In the genomic region with DNA sequence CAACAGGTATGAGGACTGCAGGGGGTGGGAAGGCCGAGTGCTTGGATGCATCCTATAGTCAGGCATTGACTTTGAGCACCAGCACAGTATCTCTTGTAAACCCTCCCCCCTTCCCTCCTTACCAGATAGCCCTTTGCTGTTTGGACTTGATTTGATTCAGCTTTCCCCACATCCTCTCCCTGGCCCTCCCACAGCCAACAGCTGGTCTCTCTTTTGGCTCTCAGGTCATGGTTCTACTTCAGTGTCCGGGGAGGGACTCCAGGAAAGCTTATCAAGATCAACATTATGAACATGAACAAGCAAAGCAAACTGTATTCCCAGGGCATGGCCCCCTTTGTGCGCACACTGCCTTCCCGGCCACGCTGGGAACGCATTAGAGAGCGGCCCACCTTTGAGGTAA, we compare ENCODE assay signal across 7 mouse cellular contexts. TPM values are rescaled to one million over a fixed set of nuclear protein-coding genes. Genes with fewer than 3 reads are reported as not detected.
A peak's percentile ranks its signal among the peaks of the same experiment; 100 is the strongest.
DNase-seq lines count a peak whose midpoint lies in the region; ATAC-seq lines count a peak whose summit lies in the region.

No protein-coding gene starts in this region.

- H3K4me1 ChIP-seq in lung, embryonic 15.5 days, result peaks cover 22% of the 10 kb centered on the region
- H3K4me1 ChIP-seq in forebrain, embryonic 13.5 days, result peaks cover 23% of the 10 kb centered on the region
- peaks cover 19% of the 10 kb centered on the region for H3K4me1 ChIP-seq in limb, embryonic 13.5 days
- peaks cover 15% of the 10 kb centered on the region for H3K4me1 ChIP-seq in stomach, embryonic 15.5 days

- H3K9me3 ChIP-seq in lung, embryonic 15.5 days, result no peaks in the 10 kb centered on the region
- no peaks in the 10 kb centered on the region for H3K9me3 ChIP-seq in forebrain, embryonic 13.5 days (replicated peaks)
- no peaks in the 10 kb centered on the region for H3K9me3 ChIP-seq in limb, embryonic 13.5 days
- H3K9me3 ChIP-seq in stomach, embryonic 15.5 days, result no peaks in the 10 kb centered on the region

- peak overlapping the region; percentile 90; the same call in 1 of the 2 replicates for H3K9ac ChIP-seq in lung, embryonic 15.5 days
- peak overlapping the region; percentile 87 for H3K9ac ChIP-seq in forebrain, embryonic 13.5 days
- peak overlapping the region; percentile 89 for H3K9ac ChIP-seq in limb, embryonic 13.5 days
- H3K9ac ChIP-seq in stomach, embryonic 15.5 days, result no peak overlapping the region; the same call in 1 of the 2 replicates

- H3K4me3 ChIP-seq in lung, embryonic 15.5 days, result peak overlapping the region; percentile 91
- H3K4me3 ChIP-seq in forebrain, embryonic 13.5 days, result peak overlapping the region; percentile 83
- H3K4me3 ChIP-seq in limb, embryonic 13.5 days, result peak overlapping the region; percentile 73
- peak overlapping the region; percentile 84 for H3K4me3 ChIP-seq in stomach, embryonic 15.5 days (replicated peaks)

- H3K36me3 ChIP-seq in lung, embryonic 15.5 days, result peaks cover 42% of the 10 kb centered on the region
- peaks cover 49% of the 10 kb centered on the region for H3K36me3 ChIP-seq in forebrain, embryonic 13.5 days (ENCODE audit: poor library complexity, severe bottlenecking)
- H3K36me3 ChIP-seq in limb, embryonic 13.5 days, result peaks cover 50% of the 10 kb centered on the region
- H3K36me3 ChIP-seq in stomach, embryonic 15.5 days, result peaks cover 36% of the 10 kb centered on the region

- peak overlapping the region; percentile 87 for H3K4me2 ChIP-seq in lung, embryonic 15.5 days
- peak overlapping the region; percentile 76 for H3K4me2 ChIP-seq in forebrain, embryonic 13.5 days
- peak overlapping the region; percentile 73 for H3K4me2 ChIP-seq in limb, embryonic 13.5 days (replicated peaks)
- peak overlapping the region; percentile 84 for H3K4me2 ChIP-seq in stomach, embryonic 15.5 days

- peak overlapping the region; percentile 98 for H3K27ac ChIP-seq in lung, embryonic 15.5 days
- no peak overlapping the region for H3K27ac ChIP-seq in forebrain, embryonic 13.5 days
- peak overlapping the region; percentile 99 for H3K27ac ChIP-seq in limb, embryonic 13.5 days
- peak overlapping the region; percentile 99 for H3K27ac ChIP-seq in stomach, embryonic 15.5 days

- DNase-seq in lung, postnatal 10 days, result no peak
- no peak for DNase-seq in adrenal gland, adult 18-20 months (ENCODE audit: low spot score in 2 of 2)

- H3K27me3 ChIP-seq in lung, embryonic 15.5 days, result no peaks in the 10 kb centered on the region
- no peaks in the 10 kb centered on the region for H3K27me3 ChIP-seq in forebrain, embryonic 13.5 days
- no peaks in the 10 kb centered on the region for H3K27me3 ChIP-seq in limb, embryonic 13.5 days
- no peaks in the 10 kb centered on the region for H3K27me3 ChIP-seq in stomach, embryonic 15.5 days (replicated peaks)

- 62% methylated on average over 7 of the region's 7 CpGs for WGBS in lung, embryonic 15.5 days
- WGBS in forebrain, embryonic 13.5 days, result 92% methylated on average over 7 of the region's 7 CpGs
- WGBS in limb, embryonic 13.5 days, result 88% methylated on average over 7 of the region's 7 CpGs
- 67% methylated on average over 7 of the region's 7 CpGs for WGBS in stomach, embryonic 15.5 days

- ATAC-seq in lung, embryonic 15.5 days (ENCODE audit: borderline replicate concordance, extremely low read depth, low FRiP score, low TSS enrichment), result no peak
- ATAC-seq in forebrain, embryonic 13.5 days, result no peak
- ATAC-seq in limb, embryonic 13.5 days (ENCODE audit: low FRiP score, low read depth), result no peak
- no peak for ATAC-seq in stomach, embryonic 15.5 days (ENCODE audit: insufficient read depth, low FRiP score, low read depth)
- ATAC-seq in frontal cortex, adult (ENCODE audit: low TSS enrichment), result no peak

RNA-seq across cellular contexts. Expression of a gene that starts 1.9 kb away (rescaled TPM):
- 20.4 and 21.0 TPM in 2 replicates for polyA plus RNA-seq in lung, embryonic 15.5 days (2015; fragmentation: Nextera tagmentation; extraction: Ambion mirVana)
- polyA plus RNA-seq in forebrain, embryonic 13.5 days (2015; fragmentation: Nextera tagmentation; extraction: Ambion mirVana), result 22.7 and 25.3 TPM in 2 replicates
- polyA plus RNA-seq in limb, embryonic 13.5 days (2015; fragmentation: Nextera tagmentation; extraction: Ambion mirVana), result 32.5 and 34.0 TPM in 2 replicates
- 15.9 and 23.1 TPM in 2 replicates for polyA plus RNA-seq in stomach, embryonic 15.5 days (2015; fragmentation: Nextera tagmentation; extraction: Ambion mirVana)
- 1 to 10 TPM; 8.3 TPM for total RNA-seq in adrenal gland, adult 18-20 months (2021)

RNA-seq across cellular contexts. Expression of a gene that starts 17.2 kb away (rescaled TPM):
- polyA plus RNA-seq in lung, embryonic 15.5 days (2015; fragmentation: Nextera tagmentation; extraction: Ambion mirVana), result 421 and 449 TPM in 2 replicates
- 325 and 333 TPM in 2 replicates for polyA plus RNA-seq in forebrain, embryonic 13.5 days (2015; fragmentation: Nextera tagmentation; extraction: Ambion mirVana)
- 408 and 424 TPM in 2 replicates for polyA plus RNA-seq in limb, embryonic 13.5 days (2015; fragmentation: Nextera tagmentation; extraction: Ambion mirVana)
- 443 and 450 TPM in 2 replicates for polyA plus RNA-seq in stomach, embryonic 15.5 days (2015; fragmentation: Nextera tagmentation; extraction: Ambion mirVana)
- 100 to 1,000 TPM; 219 to 254 TPM for total RNA-seq in adrenal gland, adult 18-20 months (2021)

RNA-seq across cellular contexts. Expression of a gene that starts 22.6 kb away (rescaled TPM):
- polyA plus RNA-seq in lung, embryonic 15.5 days (2015; fragmentation: Nextera tagmentation; extraction: Ambion mirVana), result 78.4 and 79.8 TPM in 2 replicates
- polyA plus RNA-seq in forebrain, embryonic 13.5 days (2015; fragmentation: Nextera tagmentation; extraction: Ambion mirVana), result 44.0 and 46.8 TPM in 2 replicates
- 93.3 and 95.2 TPM in 2 replicates for polyA plus RNA-seq in limb, embryonic 13.5 days (2015; fragmentation: Nextera tagmentation; extraction: Ambion mirVana)
- polyA plus RNA-seq in stomach, embryonic 15.5 days (2015; fragmentation: Nextera tagmentation; extraction: Ambion mirVana), result 86.3 and 94.0 TPM in 2 replicates
- 10 to 100 TPM; 54.0 to 57.3 TPM for total RNA-seq in adrenal gland, adult 18-20 months (2021)

RNA-seq across cellular contexts. Expression of a gene that starts 22.8 kb away (rescaled TPM):
- polyA plus RNA-seq in lung, embryonic 15.5 days (2015; fragmentation: Nextera tagmentation; extraction: Ambion mirVana), result 228 and 233 TPM in 2 replicates
- 10.3 and 15.7 TPM in 2 replicates for polyA plus RNA-seq in forebrain, embryonic 13.5 days (2015; fragmentation: Nextera tagmentation; extraction: Ambion mirVana)
- polyA plus RNA-seq in limb, embryonic 13.5 days (2015; fragmentation: Nextera tagmentation; extraction: Ambion mirVana), result 279 and 281 TPM in 2 replicates
- polyA plus RNA-seq in stomach, embryonic 15.5 days (2015; fragmentation: Nextera tagmentation; extraction: Ambion mirVana), result 252 and 255 TPM in 2 replicates
- total RNA-seq in adrenal gland, adult 18-20 months (2021), result 10 to 100 TPM; 36.3 to 38.9 TPM

RNA-seq across cellular contexts. Expression of a gene that starts 30.9 kb away (rescaled TPM):
- 11.8 and 14.6 TPM in 2 replicates for polyA plus RNA-seq in lung, embryonic 15.5 days (2015; fragmentation: Nextera tagmentation; extraction: Ambion mirVana)
- 3.3 and 7.6 TPM in 2 replicates for polyA plus RNA-seq in forebrain, embryonic 13.5 days (2015; fragmentation: Nextera tagmentation; extraction: Ambion mirVana)
- polyA plus RNA-seq in limb, embryonic 13.5 days (2015; fragmentation: Nextera tagmentation; extraction: Ambion mirVana), result 20.0 and 22.6 TPM in 2 replicates
- polyA plus RNA-seq in stomach, embryonic 15.5 days (2015; fragmentation: Nextera tagmentation; extraction: Ambion mirVana), result 21.0 and 25.5 TPM in 2 replicates
- total RNA-seq in adrenal gland, adult 18-20 months (2021), result 10 to 100 TPM; 58.3 to 59.0 TPM
